Mouse (Mus musculus): Measurements from ENCODE around the gene Slitrk2. TPM values are rescaled to one million over a fixed set of nuclear protein-coding genes. Genes with fewer than 3 reads are reported as not detected.

Slitrk2 gene
- total RNA-seq (2017), result not detected in 3 replicates

GRCm38 (mm10) chrX:66648911-66649620, at the start of gene Slitrk2:
TSS of gene Slitrk2 (plus strand) at chrX:66649318.
- ATAC-seq (replicated peaks; ENCODE audit: insufficient number of reproducible peaks, low FRiP score, low TSS enrichment, poor library complexity, severe bottlenecking), result no peak

GRCm38 (mm10) chrX:66605490-66605889, 43.6 kb upstream of the Slitrk2 start:
- no peak for ATAC-seq (replicated peaks; ENCODE audit: insufficient number of reproducible peaks, low FRiP score, low TSS enrichment, poor library complexity, severe bottlenecking)

- no peak for ATAC-seq (replicated peaks; ENCODE audit: insufficient number of reproducible peaks, low FRiP score, low TSS enrichment, poor library complexity, severe bottlenecking)
Measured at GRCm38 (mm10) chrX:66652455-66653144, 3.5 kb downstream of the Slitrk2 start.

- ATAC-seq (replicated peaks; ENCODE audit: insufficient number of reproducible peaks, low FRiP score, low TSS enrichment, poor library complexity, severe bottlenecking), result no peak
Measured at GRCm38 (mm10) chrX:66657365-66657764, 8.2 kb downstream of the Slitrk2 start.

GRCm38 (mm10) chrX:66676959-66677358, 27.8 kb downstream of the Slitrk2 start:
- no peak for ATAC-seq (replicated peaks; ENCODE audit: insufficient number of reproducible peaks, low FRiP score, low TSS enrichment, poor library complexity, severe bottlenecking)

GRCm38 (mm10) chrX:66678646-66679045, 29.5 kb downstream of the Slitrk2 start:
- ATAC-seq (replicated peaks; ENCODE audit: insufficient number of reproducible peaks, low FRiP score, low TSS enrichment, poor library complexity, severe bottlenecking), result no peak

Data from monocyte, adult 5-6 weeks (primary cell).